Mouse (Mus musculus): Measurements from ENCODE around the gene Coil.

DNA sequence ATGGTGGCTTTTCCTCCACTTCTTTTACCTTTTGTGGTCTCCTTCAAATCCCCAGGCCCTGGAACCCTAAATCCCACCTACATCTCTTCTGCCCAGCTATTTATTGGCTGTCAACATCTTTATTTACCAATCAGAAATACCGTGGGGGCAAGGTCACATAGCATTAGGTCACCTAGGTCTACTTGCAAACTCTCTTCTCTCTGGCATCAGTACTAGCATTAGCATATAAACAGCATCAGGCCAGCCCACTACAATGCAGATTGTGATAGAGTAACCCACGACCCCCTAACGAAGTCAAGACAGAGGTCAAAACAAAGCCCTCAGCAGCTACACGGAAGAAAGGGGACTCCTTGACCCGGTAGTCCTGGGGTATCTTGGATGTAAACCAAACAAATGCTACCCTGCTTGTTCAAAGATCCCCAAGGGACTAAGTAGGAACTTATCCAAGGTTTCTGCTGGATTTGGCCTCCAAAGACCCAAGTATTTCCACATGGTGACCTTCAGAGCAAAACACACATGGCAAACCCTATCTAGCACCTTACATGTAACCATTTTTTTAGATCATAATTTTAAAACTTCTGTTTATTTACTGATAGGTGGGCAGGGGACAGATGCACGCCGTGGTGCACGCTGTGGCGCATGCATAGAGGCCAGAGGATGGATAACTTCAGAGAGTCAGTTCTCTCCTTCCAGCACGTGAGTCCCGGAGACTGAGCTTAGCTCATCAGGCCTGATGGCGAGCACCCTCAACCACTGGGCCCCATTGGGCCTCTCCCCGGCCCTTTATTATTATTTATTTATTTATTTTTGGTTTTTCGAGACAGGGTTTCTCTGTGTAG is 38.1 kb upstream of the Coil start:
- TF ChIP-seq CTCF (IDR thresholded peaks at IDR 0.05; ENCODE audit: control insufficient read depth, insufficient read depth, insufficient read length) = no peak
- no peak for TF ChIP-seq FOSL1 (IDR thresholded peaks at IDR 0.05; ENCODE audit: insufficient read depth, low read length, poor library complexity, severe bottlenecking)
- TF ChIP-seq MAX (IDR thresholded peaks at IDR 0.05) = no peak
- no peak for TF ChIP-seq CEBPB (IDR thresholded peaks at IDR 0.05; ENCODE audit: low read depth)
- TF ChIP-seq MYOG (IDR thresholded peaks at IDR 0.05; ENCODE audit: control insufficient read depth, extremely low read depth, insufficient read length) = no peak
- no peak for TF ChIP-seq USF1 (IDR thresholded peaks at IDR 0.05; ENCODE audit: low read depth)
- TF ChIP-seq MYOD1 (IDR thresholded peaks at IDR 0.05; ENCODE audit: control insufficient read depth, insufficient read length, low read depth) = no peak
